Mouse (Mus musculus): Measurements from ENCODE around the gene Ctcfl.

- TF ChIP-seq CTCF (IDR thresholded peaks at IDR 0.05; ENCODE audit: control insufficient read depth, insufficient read depth, low read length): no peak
- no peak for TF ChIP-seq POLR2A (IDR thresholded peaks at IDR 0.05; ENCODE audit: borderline replicate concordance, control insufficient read depth, low read depth, low read length)
Observed at GRCm38 (mm10) chr2:173157871-173158270, 38.5 kb upstream of the Ctcfl start.

Measured in bone marrow, adult 2 months (tissue).